Mouse (Mus musculus): ENCODE results near the gene Ttc17. TPM values are rescaled to one million over a fixed set of nuclear protein-coding genes. Genes with fewer than 3 reads are reported as not detected.
"Not testable (repeated sequence)": the region's sequence is repeated elsewhere in the genome, so short reads cannot be mapped to it uniquely, and the experiment has no call there.

The Ttc17 gene
- polyA plus RNA-seq, 1 experiment from 2014 or later = 18.1 TPM

DNA sequence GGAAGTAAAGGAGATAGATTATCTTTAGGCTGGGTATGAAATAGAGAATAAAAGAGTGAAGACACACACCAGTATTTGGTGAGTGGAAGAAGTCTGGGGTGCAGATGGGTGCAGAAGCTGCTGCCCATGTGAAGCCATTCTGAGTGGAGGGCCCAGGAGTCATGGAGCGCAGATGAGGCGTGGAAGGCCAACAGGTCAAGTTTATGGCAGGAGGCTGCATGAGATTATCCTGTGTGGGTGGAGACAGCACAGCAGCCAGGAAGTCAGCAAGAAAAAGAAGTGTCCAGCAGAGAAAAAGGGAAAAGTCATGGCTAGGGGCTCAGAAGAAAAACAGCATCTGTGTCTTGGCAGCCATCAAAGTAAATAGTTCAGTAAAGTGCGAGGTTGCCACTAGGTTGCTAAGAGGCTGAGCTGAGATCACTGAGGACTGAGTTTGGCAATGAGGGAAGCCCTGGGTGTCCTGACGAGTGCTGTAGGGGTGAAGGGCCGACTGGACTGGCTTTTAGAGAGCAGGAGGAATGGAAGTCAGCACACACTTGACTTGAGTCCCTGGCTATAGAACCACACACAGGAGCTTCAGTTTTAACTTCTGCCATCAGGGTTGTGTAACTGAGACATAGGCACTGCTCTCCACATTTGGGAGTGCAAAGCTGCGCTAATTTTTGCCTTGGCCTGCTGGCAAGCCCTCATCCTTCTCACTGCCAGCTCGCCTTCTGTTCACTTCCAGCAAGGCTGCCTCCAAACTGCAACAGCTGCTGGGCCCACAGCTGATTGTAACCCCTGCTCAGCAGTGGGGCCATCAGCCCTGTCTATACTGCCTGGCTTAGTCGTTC is 8.1 kb downstream of the Ttc17 start:
- DNase-seq = peak; percentile 6
- Histone ChIP-seq H3K36me3 (ENCODE audit: insufficient read depth) (0 out of 2 replicates have a peak, but pooled peaks cover 3% of the 10 kb centered on the region), H3K27me3 (ENCODE audit: insufficient read depth, low read length) (no peaks in the 10 kb centered on the region), H3K4me2 (no peak overlapping the region), H3K4me1 (ENCODE audit: insufficient read depth) (no peaks in the 10 kb centered on the region; the same call in 1 of the 2 replicates), H3K9ac (no peak overlapping the region), H3K27ac (ENCODE audit: low read depth) (no peak overlapping the region), H3K9me3 (ENCODE audit: low read depth, low read length) (no peaks in the 10 kb centered on the region), H3K4me3 (ENCODE audit: low read depth, low read length) (no peak overlapping the region)
- no peak for TF ChIP-seq CTCF (IDR thresholded peaks at IDR 0.05; ENCODE audit: low read depth)
- no peak; the same call in 1 of the 2 replicates for ATAC-seq (ENCODE audit: insufficient read depth)
- WGBS = 52% methylated on average over 8 of the region's 8 CpGs

DNA sequence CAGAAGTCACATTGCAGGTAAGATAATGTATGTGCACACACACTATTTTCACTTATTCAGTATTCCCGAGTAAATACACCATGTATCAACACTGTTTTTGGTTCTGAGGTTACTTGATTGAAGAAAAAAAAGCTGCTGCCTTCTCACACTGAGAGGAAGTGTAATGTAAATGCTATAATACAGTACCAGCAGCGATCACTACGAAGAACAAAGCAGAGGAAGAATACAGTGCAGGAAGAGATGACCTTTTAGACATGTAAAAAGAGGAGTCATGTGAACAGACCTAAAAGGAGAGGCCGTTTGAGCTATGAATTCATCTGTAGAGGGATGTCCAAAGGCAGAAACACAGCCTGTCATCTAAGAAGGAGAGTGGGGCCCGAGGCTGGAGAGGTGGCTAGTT is 9.0 kb downstream of the Ttc17 start:
- ATAC-seq (ENCODE audit: insufficient read depth) = no peak
- no peaks in the 10 kb centered on the region for H3K9me3 ChIP-seq (ENCODE audit: low read depth, low read length)
- DNase-seq = no peak
- no peaks in the 10 kb centered on the region; the same call in 1 of the 2 replicates for H3K4me1 ChIP-seq (ENCODE audit: insufficient read depth)
- WGBS = 80% methylated on average over 5 of the region's 5 CpGs
- H3K4me2 ChIP-seq = no peak overlapping the region
- no peak overlapping the region for H3K9ac ChIP-seq
- H3K4me3 ChIP-seq (ENCODE audit: low read depth, low read length) = no peak overlapping the region
- H3K27me3 ChIP-seq (ENCODE audit: insufficient read depth, low read length) = no peaks in the 10 kb centered on the region
- no peak for TF ChIP-seq CTCF (IDR thresholded peaks at IDR 0.05; ENCODE audit: low read depth)
- 0 out of 2 replicates have a peak, but pooled peaks cover 3% of the 10 kb centered on the region for H3K36me3 ChIP-seq (ENCODE audit: insufficient read depth)
- no peak overlapping the region for H3K27ac ChIP-seq (ENCODE audit: low read depth)

DNA sequence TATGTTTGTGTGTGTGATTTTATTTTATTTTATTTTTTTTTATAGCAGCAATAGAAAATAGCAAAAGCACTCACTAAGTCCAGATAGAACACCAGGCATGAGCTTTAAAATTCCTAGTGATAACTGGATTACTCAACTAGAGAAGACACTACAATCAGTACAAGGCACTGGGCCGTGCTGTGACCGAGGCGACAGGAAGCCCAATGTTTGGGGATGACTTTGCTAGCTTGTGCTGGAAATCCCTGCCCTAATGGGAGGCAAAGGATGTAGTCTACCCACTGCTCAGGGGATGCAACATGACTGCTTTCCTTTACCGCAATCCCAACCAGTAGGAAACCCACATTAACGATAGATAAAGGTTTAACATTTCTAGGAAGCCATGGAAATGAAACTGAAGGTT is 10.2 kb downstream of the Ttc17 start:
- WGBS = 84% methylated on average over 5 of the region's 5 CpGs
- no peak overlapping the region for H3K4me3 ChIP-seq (ENCODE audit: low read depth, low read length)
- 0 out of 2 replicates have a peak, but pooled peaks cover 3% of the 10 kb centered on the region for H3K36me3 ChIP-seq (ENCODE audit: insufficient read depth)
- ATAC-seq (ENCODE audit: insufficient read depth) = no peak
- DNase-seq = no peak
- H3K4me1 ChIP-seq (ENCODE audit: insufficient read depth) = no peaks in the 10 kb centered on the region; the same call in 1 of the 2 replicates
- no peak overlapping the region for H3K9ac ChIP-seq
- H3K27ac ChIP-seq (ENCODE audit: low read depth) = no peak overlapping the region
- no peak for TF ChIP-seq CTCF (IDR thresholded peaks at IDR 0.05; ENCODE audit: low read depth)
- H3K9me3 ChIP-seq (ENCODE audit: low read depth, low read length) = no peaks in the 10 kb centered on the region
- H3K27me3 ChIP-seq (ENCODE audit: insufficient read depth, low read length) = no peaks in the 10 kb centered on the region
- H3K4me2 ChIP-seq = no peak overlapping the region

DNA sequence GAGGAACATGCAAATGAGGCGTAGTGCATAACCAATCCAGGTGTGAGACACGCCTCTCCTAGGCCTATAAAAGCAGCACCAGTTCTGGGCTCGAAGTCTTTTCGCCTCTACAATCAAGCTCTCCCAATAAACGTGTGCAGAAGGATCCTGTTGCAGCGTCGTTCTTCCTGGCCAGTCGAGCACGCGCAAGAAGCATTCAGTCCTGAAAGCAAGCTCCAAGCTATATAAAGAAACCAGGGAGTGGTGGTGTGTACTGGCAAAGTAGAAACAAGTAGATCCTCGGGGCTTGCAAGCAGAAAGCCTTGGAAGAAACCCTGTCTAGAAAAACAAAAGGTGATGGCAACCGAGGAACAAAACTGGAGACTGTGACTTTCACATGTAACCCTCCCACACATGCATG is 15.4 kb downstream of the Ttc17 start:
- WGBS = 95% methylated on average over 10 of the region's 12 CpGs
- not testable (repeated sequence) for H3K9me3 ChIP-seq (ENCODE audit: low read depth, low read length); ATAC-seq (ENCODE audit: insufficient read depth)

DNA sequence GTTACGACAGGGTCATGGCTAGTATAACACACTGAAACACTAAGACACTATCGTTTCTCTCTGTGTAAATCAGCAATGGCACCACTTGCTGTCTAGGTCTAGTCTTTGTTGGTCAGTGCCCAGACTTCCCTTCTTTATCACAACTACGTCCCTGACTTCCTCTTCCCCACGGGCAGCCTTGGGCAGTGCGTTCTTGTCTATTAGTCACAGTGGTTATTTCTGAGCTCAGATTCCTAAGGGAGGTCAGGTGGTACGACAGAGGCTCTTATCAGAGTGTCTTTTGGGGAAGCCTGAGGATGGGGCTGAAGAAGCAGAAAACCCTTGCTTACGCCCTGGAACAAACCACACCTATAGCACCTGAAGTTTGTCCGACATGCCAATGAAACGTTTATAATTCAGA is 17.5 kb downstream of the Ttc17 start:
- H3K27me3 ChIP-seq (ENCODE audit: insufficient read depth, low read length) = no peaks in the 10 kb centered on the region

More for the DNA sequence above, 15.4 kb downstream of the Ttc17 start:
- H3K27ac ChIP-seq (ENCODE audit: low read depth); H3K4me2 ChIP-seq; H3K36me3 ChIP-seq (ENCODE audit: insufficient read depth); H3K4me1 ChIP-seq (ENCODE audit: insufficient read depth); DNase-seq; H3K4me3 ChIP-seq (ENCODE audit: low read depth, low read length); H3K27me3 ChIP-seq (ENCODE audit: insufficient read depth, low read length); H3K9ac ChIP-seq: not testable (repeated sequence)

DNA sequence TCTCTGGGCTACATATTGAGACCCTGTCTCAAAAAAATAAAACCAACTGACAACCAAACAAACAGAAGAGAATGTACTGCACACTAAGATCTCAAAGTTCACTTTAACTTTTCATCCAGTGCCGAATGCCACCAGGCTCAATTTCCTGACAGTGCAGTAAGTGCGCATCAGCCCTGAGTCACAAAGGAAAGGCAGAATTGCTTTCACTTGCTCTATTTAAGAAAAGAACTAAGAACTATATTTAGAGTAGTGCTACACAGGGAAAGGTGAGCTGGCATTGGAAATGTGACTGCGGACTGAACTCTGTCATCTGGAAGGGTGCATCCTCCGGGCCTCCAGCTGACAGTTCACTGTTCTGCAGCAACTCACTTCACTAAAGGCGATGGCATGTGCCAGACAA is 18.6 kb downstream of the Ttc17 start:
- Histone ChIP-seq H3K4me1 (ENCODE audit: insufficient read depth) (no peaks in the 10 kb centered on the region), H3K9me3 (ENCODE audit: low read depth, low read length) (no peaks in the 10 kb centered on the region), H3K27ac (ENCODE audit: low read depth) (no peak overlapping the region), H3K4me2 (no peak overlapping the region), H3K36me3 (ENCODE audit: insufficient read depth) (peaks cover 19% of the 10 kb centered on the region; the same call in 1 of the 2 replicates), H3K9ac (no peak overlapping the region), H3K27me3 (ENCODE audit: insufficient read depth, low read length) (no peaks in the 10 kb centered on the region), H3K4me3 (ENCODE audit: low read depth, low read length) (no peak overlapping the region)
- WGBS = 89% methylated on average over 5 of the region's 5 CpGs
- no peak for TF ChIP-seq CTCF (IDR thresholded peaks at IDR 0.05; ENCODE audit: low read depth)
- no peak for ATAC-seq (ENCODE audit: insufficient read depth)
- no peak for DNase-seq

More for the DNA sequence above, 17.5 kb downstream of the Ttc17 start:
- no peak for DNase-seq
- no peaks in the 10 kb centered on the region for H3K4me1 ChIP-seq (ENCODE audit: insufficient read depth)
- 0 out of 2 replicates have a peak, but pooled peaks cover 10% of the 10 kb centered on the region for H3K36me3 ChIP-seq (ENCODE audit: insufficient read depth)
- H3K4me3 ChIP-seq (ENCODE audit: low read depth, low read length) = no peak overlapping the region
- H3K27ac ChIP-seq (ENCODE audit: low read depth) = no peak overlapping the region
- TF ChIP-seq CTCF (IDR thresholded peaks at IDR 0.05; ENCODE audit: low read depth) = no peak
- H3K4me2 ChIP-seq = no peak overlapping the region
- H3K9ac ChIP-seq = no peak overlapping the region
- 72% methylated on average over 9 of the region's 9 CpGs for WGBS
- ATAC-seq (ENCODE audit: insufficient read depth) = no peak
- H3K9me3 ChIP-seq (ENCODE audit: low read depth, low read length) = no peaks in the 10 kb centered on the region

DNA sequence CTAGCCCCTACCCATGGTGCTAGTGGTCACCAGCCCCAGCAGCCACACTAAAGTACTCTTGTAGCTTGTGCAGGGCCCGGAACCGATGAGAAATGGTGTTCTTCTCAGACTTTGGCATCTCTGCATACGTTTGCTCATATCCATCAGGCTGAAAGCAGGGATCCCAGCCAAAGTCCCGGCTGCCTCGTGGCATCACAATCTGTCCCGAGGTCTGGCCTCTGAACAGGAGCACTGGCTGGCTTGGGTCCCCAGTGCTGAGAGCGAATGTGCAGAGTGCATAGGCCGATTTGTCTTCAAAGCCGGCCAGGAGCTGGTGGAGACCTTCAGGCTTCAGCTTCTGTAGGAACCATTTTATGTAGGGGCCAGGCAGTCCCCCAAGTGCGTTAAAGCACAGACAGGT is 22.0 kb downstream of the Ttc17 start:
- not testable (repeated sequence) for DNase-seq; H3K9me3 ChIP-seq (ENCODE audit: low read depth, low read length); H3K27me3 ChIP-seq (ENCODE audit: insufficient read depth, low read length); H3K27ac ChIP-seq (ENCODE audit: low read depth); H3K4me2 ChIP-seq; H3K4me1 ChIP-seq (ENCODE audit: insufficient read depth); ATAC-seq (ENCODE audit: insufficient read depth); H3K9ac ChIP-seq; H3K4me3 ChIP-seq (ENCODE audit: low read depth, low read length)
- H3K36me3 ChIP-seq (ENCODE audit: insufficient read depth) = peaks cover 32% of the 10 kb centered on the region; the same call in 1 of the 2 replicates
- WGBS = 90% methylated on average over 10 of the region's 10 CpGs

All from lung, embryonic 14.5 days (tissue).